21 mouse cellular contexts compared by ENCODE assay signal in the genomic region with DNA sequence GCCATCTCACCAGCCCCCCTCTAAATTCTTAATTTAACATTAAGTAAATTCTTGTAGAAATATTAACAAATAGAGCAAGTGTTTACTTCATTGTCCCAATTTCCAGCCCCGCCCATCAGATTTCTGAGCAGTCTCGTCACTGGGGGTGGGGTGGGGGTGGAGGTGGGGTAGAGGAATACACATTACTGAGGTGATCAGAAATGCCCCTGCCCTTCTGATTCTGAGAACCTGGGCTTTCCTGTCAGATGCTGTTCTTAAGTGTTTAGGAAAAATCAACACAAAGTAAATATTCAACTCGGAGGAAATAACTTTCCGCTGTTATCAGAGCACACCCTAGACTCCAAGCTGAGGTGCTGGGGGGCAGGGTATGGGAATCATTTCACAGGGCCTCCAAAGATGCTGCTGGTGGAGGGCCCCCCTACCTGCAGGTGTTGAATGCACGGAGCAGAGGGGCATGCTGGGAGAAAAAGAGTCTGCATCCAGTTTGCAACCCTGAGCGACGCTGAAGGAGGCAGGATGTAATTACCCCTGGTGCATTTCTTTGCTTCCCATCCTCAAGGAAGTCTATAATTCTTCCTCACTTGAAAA.
DNase-seq lines count a peak whose midpoint lies in the region; ATAC-seq and TF ChIP-seq lines count a peak whose summit lies in the region.
"Had no signal": no experiment of that assay in that cellular context is flagged by ENCODE, and none has a peak within 500 bp of the region (broad histone marks: within the 10 kb centered on the region; RNA-seq: fewer than 3 reads in every experiment).

No protein-coding gene starts in this region.

- no peak overlapping the region for H3K4me2 ChIP-seq in kidney, embryonic 16.5 days (replicated peaks; ENCODE audit: low read depth, low read length)
- no peak overlapping the region for H3K4me2 ChIP-seq in intestine, postnatal 0 days (replicated peaks; ENCODE audit: low read depth)
- H3K4me2 ChIP-seq: heart, embryonic 13.5 days; hindbrain, embryonic 15.5 days; limb, embryonic 15.5 days had no signal

- no peaks in the 10 kb centered on the region for H3K9me3 ChIP-seq in kidney, embryonic 16.5 days (ENCODE audit: low read length)
- H3K9me3 ChIP-seq in intestine, postnatal 0 days (ENCODE audit: control insufficient read depth): no peaks in the 10 kb centered on the region
- H3K9me3 ChIP-seq: heart, embryonic 13.5 days; hindbrain, embryonic 15.5 days; limb, embryonic 15.5 days had no signal

- no peak overlapping the region for H3K4me3 ChIP-seq in kidney, embryonic 16.5 days (ENCODE audit: low read length)
- H3K4me3 ChIP-seq in intestine, postnatal 0 days (ENCODE audit: low read depth, low read length): no peak overlapping the region
- H3K4me3 ChIP-seq: heart, embryonic 13.5 days; hindbrain, embryonic 15.5 days; layer of hippocampus, adult 2 months; limb, embryonic 15.5 days; myocyte had no signal

- H3K27me3 ChIP-seq in kidney, embryonic 16.5 days (ENCODE audit: insufficient read depth, low read length): no peaks in the 10 kb centered on the region
- H3K27me3 ChIP-seq in intestine, postnatal 0 days (replicated peaks; ENCODE audit: control insufficient read depth, insufficient read depth, low read length): no peaks in the 10 kb centered on the region
- H3K27me3 ChIP-seq: heart, embryonic 13.5 days; hindbrain, embryonic 15.5 days; limb, embryonic 15.5 days had no signal

- H3K36me3 ChIP-seq in kidney, embryonic 16.5 days (ENCODE audit: insufficient read depth, low read length): no peaks in the 10 kb centered on the region
- H3K36me3 ChIP-seq in intestine, postnatal 0 days (ENCODE audit: control insufficient read depth, insufficient read depth): no peaks in the 10 kb centered on the region
- H3K36me3 ChIP-seq: heart, embryonic 13.5 days; hindbrain, embryonic 15.5 days; limb, embryonic 15.5 days had no signal

- no peak for TF ChIP-seq CTCF in intestine, postnatal 0 days (IDR thresholded peaks at IDR 0.05; ENCODE audit: low read depth)

- H3K4me1 ChIP-seq in kidney, embryonic 16.5 days (ENCODE audit: insufficient read depth, low read length): peaks cover 19% of the 10 kb centered on the region
- no peaks in the 10 kb centered on the region for H3K4me1 ChIP-seq in intestine, postnatal 0 days (replicated peaks; ENCODE audit: control insufficient read depth, insufficient read depth, low read length)

- no peak overlapping the region for H3K9ac ChIP-seq in kidney, embryonic 16.5 days (replicated peaks; ENCODE audit: low read length)
- no peak overlapping the region for H3K9ac ChIP-seq in intestine, postnatal 0 days (ENCODE audit: low read depth, low read length)
- H3K9ac ChIP-seq: heart, embryonic 13.5 days; hindbrain, embryonic 15.5 days; limb, embryonic 15.5 days had no signal

- ATAC-seq in kidney, embryonic 16.5 days (ENCODE audit: low FRiP score, low TSS enrichment): peak; percentile 70
- 0 out of 2 replicates have a peak, but pooled peaks have one; percentile 41 for ATAC-seq in intestine, postnatal 0 days

- peak overlapping the region; percentile 70 for H3K27ac ChIP-seq in kidney, embryonic 16.5 days (ENCODE audit: low read length)
- no peak overlapping the region for H3K27ac ChIP-seq in intestine, postnatal 0 days (ENCODE audit: low read depth, low read length)
- H3K27ac ChIP-seq: limb, embryonic 15.5 days had no signal

- no peak for DNase-seq in kidney, adult 8-10 months
- DNase-seq in lung, postnatal 10 days: peak; percentile 39
- DNase-seq in lung, postnatal 25 days (ENCODE audit: low spot score): no peak
- DNase-seq in yolk sac, embryonic 10.5 days (ENCODE audit: low spot score): peak; percentile 76
- DNase-seq in spleen, adult 18-20 months: no peak
- DNase-seq: adrenal gland, postnatal 36 days; B cell, adult 2 months; cerebellum, adult 11-12 months; cerebellum, postnatal 25 days; embryo, embryonic 11 days; heart, adult 18-20 months; midbrain, embryonic 14.5 days; right cerebral cortex, postnatal 25 days; thymus, postnatal 25 days had no signal

- WGBS in kidney, embryonic 16.5 days: 40% methylated on average over 7 of the region's 7 CpGs
- WGBS in intestine, postnatal 0 days: 26% methylated on average over 7 of the region's 7 CpGs

Comparison
In these comparisons a context has a peak if more than half of its experiments do, and no peak if none do; other contexts are left out.
1. DNase-seq: peak in lung, postnatal 10 days (single experiment) and yolk sac, embryonic 10.5 days (single experiment); none in kidney, adult 8-10 months (0 of 2), lung, postnatal 25 days (single experiment) and spleen, adult 18-20 months (0 of 2).